Mouse (Mus musculus): ENCODE results near the gene Mov10.
"Not testable (repeated sequence)": the region's sequence is repeated elsewhere in the genome, so short reads cannot be mapped to it uniquely, and the experiment has no call there.

Mov10 gene

DNA sequence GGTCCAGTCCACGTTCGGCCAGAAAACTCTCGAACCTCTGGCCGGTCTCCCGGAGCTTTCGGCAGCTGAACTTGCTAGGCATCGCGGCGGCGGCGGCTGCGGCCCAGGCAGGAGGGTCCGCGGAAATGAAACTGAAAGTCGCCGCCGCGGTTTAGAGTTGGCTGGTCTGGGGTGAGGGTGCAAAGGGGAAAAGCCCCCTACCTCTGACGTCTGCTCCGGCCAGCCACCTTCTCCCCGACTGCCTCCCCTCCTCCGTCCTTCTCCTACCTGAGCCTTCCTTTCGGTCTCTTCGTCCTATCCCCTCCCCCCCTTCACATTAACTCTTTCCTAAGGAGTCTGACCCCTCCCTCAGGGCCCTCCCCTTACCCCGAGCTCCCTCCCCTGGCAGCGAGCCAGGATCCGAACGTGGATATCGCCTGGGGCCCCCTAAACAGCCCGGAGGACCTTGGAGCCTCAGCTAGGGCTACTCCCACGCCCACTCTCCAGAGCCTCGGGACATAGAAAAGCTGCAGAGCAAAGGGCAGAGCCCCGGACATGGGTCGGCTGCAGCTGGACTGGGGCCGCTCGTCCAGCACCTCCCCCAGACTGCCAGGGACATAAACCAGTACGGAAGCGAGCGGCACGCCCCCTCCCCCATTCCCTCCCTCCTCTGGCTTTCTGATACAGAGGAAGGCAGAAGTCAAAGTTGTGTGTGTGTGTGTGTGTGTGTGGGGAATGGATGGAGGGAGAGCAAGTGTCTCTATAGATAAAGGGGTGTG is at the start of gene Mov10:
Gene Mov10, minus strand, starts transcription at position 573 of the 758 bp plus-strand sequence.
- peak; percentile 91 for DNase-seq

DNA sequence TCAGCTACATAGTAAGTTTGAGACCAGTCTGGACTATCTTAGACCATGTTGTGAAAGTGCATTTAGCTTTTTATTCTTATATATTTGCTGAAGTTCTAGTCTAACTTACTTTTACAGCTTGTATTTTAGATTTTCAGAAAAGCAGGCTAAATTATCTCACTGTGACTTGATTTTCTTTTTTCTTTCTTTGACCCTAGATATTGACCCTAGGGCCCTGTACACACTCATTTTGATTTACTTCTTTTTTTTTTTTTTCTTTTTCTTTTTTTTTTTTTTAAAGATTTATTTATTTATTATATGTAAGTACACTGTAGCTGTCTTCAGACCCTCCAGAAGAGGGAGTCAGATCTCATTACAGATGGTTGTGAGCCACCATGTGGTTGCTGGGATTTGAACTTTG is 48.3 kb upstream of the Mov10 start:
- not testable (repeated sequence) for DNase-seq

GRCm38 (mm10) chr3:104865341-104865788 is 47.0 kb upstream of the Mov10 start:
- DNase-seq, result no peak

GRCm38 (mm10) chr3:104864651-104865340 is 46.4 kb upstream of the Mov10 start:
- DNase-seq, result peak; percentile 95

DNA sequence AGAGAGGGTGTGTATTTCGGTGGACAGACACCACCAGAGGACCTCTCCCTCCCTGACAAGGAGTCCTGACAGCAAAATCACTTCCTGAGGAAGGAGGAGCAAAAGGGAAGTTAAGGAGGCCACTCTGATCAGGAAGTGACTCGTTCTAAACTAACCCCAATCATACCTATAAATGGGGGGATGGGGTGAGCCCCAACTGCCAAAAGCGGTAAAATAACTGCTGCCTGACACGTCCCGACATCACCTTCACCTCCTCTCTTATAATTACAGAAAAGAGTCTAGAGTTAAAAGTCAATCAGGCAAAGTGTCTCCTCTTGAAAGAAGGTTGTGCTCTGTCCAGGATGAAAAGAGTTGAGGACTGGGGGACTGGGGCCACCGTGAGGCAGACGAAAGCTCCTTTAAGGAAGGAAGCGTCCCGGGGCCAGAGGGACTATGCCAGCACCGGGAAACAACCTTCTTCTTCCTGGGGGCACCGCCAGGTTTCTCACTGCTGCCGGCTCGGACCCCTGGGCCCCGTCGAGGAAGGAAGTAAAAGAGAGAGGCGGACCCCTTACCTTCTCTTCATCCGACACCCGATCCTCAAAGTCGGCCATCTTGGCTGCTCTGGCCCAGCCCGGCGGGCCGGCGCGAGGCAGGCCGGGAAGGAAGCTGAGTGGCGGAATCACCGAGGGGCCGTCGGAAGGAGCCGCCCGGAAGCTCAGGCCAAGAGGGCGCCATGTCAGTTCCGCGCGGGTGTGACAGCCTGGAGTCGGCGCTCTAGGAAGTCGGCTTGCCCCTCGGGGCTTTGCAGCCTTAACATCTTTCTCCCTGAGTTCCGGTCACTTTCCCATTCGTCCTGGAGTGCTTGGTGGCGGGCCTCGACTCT is 45.7 kb upstream of the Mov10 start, which contains the start of the genes St7l and Capza1:
Gene St7l, plus strand, starts transcription at position 220 of the 865 bp plus-strand sequence.
Gene Capza1, minus strand, starts transcription at position 720 of the 865 bp plus-strand sequence.
- peak; percentile 95 for DNase-seq

DNA sequence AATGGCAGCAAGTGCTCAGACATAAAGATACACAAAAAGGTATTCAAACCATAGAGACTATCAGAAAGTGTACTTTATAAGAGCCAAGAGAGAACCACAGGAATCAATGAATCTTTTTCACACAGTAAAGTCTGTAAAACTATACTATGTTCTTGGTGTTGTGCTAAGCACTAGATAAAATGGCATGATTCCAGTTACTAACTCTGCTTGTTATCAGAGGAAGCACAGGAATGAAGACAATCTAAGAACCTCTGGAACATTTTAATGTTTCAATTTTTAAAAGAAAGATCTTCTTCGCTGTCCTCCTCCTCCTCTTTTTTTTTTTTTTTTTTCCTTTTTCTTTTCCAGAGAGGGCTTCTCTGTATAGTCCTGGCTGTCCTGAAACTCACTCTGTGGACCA is 40.2 kb upstream of the Mov10 start:
- no peak for DNase-seq

GRCm38 (mm10) chr3:104856106-104856505 is 37.7 kb upstream of the Mov10 start:
- DNase-seq, result no peak

DNA sequence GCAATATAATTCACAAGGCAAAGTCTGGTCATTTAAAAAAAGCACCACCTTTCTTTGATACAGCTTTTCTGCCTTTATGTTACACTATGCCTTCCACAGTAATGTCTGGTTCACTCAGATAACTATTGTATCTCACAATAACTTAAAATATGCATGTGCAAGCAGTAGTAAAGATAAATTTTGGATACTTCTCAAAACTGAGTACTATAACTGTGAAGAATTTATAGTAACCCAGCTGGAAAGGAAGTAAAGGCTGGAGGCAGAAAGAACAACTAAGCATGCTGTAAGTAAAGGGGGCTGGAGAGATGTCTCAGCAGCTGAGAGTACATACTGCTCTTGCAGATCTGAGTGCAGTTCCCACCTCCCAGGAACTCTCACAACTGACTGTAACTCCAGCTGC is 36.5 kb upstream of the Mov10 start:
- DNase-seq, result no peak

DNA sequence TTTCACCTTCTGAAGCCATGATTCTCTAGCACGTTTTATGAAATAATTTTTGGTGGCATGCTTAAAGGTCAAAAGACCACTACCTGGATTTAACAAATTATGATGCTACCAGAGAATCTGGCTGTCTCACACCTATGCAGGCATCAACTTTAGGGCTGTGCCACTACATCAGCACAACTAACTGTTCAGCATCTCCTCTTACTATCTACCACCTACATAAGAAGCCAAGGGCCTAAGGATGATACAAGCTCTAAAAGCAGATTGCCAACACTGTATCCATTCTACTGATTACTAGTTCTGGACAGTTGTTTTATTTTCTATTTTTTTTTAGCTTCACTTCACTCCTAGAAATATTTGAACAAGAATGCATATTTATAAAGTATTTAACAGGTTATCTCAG is 36.1 kb upstream of the Mov10 start:
- no peak for DNase-seq

DNA sequence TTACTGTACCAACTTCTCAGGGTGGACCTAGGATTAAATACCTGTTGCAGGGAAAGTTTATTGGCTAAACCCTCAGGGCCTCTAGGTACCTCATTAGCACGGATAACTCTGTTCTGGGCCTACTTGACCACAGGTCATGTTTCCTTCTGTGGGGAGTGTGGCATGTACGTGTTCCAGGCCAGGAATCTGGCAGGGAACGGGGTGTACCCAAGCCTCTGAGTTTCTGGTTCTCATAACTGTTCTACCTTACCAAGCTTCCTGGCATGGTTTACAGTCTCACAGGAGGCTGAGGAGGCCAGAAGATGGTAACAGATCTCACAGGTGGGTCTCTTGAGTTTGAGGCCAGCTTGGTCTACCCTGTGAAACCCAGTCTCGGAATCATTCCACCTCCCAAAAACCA is 28.2 kb upstream of the Mov10 start:
- DNase-seq, result no peak

DNA sequence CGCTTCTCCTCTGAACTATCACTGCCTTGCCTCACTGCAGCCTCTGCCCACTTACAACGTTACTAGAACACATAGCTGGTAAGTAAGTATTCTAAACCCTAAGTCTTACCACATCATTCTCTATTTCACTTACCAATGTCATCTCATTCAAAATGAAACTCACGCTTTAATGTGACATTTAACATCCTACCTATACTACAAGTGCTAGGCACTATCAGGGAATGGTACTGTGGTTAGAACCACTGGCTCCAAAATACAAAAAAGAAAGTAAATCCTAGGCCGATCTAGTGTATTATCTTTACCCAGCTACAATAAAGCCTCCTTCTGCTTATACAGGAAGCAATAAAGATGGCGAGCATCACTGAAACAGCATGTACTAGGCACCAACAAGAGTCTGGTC is 22.7 kb upstream of the Mov10 start:
- DNase-seq, result no peak

- no peak for DNase-seq
Measured at GRCm38 (mm10) chr3:104835797-104836196, 17.4 kb upstream of the Mov10 start.

DNA sequence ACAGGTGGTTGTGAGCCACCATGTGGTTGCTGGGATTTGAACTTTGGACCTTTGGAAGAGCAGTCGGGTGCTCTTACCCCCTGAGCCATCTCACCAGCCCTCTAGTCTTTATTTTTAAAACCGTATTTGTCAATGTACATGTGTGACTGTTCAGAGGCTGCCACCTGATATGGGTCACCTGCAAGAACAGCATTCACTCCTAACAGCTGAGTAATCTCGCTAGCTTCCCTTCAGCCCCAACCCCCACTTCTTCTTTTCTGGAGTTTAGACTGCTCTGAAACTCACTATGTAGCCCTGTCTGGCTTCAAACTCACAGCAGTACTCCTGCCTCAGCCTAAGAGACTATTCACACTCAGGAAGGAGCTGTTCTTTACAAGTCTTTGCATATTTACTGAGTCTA is 4.0 kb upstream of the Mov10 start:
- DNase-seq, result no peak

DNA sequence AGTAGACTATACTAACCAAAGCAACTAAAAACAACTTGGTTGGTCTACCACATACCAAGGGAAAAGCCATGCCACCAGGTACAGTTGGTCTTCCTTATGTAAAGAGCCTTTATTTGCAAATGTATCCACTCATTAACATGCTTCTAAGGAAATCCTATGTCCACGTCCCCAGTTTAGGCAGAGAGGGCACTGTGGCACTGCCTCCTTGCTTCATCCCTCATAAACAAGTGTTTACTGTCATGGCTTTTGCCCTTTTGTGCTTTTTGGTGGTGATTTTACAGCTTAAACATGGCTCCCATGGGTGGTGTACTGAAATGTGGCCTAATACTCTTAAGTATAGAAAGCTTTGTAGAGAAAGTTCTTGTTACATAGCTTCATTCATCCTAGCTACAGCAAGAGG is 2.1 kb upstream of the Mov10 start:
- no peak for DNase-seq

- no peak for DNase-seq
Measured at GRCm38 (mm10) chr3:104818749-104819134, 379 bp upstream of the Mov10 start.

GRCm38 (mm10) chr3:104817481-104817990 is 827 bp downstream of the Mov10 start:
- peak; percentile 82 for DNase-seq

GRCm38 (mm10) chr3:104816130-104816529 is 2.2 kb downstream of the Mov10 start:
- DNase-seq, result peak; percentile 23

GRCm38 (mm10) chr3:104815346-104815745 is 3.0 kb downstream of the Mov10 start:
- no peak for DNase-seq

DNA sequence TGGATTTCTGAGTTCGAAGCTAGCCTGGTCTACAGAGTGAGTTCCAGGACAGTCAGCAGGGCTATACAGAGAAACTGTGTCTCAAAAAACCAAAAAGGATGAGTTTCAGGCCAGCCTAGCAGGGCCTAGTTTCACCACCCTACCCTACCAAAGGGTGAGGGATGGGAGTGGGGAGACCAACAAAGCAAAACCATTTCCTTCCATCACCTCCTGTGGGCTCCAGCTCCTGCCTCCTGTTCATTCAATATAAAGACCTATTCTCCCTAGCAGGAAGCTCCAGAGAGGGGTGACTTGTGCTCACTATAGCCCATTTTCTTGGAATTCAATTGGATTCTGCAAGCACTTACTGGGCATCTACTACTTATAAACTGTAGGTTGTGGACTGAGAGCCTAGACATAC is 3.6 kb downstream of the Mov10 start:
- DNase-seq, result no peak

DNA sequence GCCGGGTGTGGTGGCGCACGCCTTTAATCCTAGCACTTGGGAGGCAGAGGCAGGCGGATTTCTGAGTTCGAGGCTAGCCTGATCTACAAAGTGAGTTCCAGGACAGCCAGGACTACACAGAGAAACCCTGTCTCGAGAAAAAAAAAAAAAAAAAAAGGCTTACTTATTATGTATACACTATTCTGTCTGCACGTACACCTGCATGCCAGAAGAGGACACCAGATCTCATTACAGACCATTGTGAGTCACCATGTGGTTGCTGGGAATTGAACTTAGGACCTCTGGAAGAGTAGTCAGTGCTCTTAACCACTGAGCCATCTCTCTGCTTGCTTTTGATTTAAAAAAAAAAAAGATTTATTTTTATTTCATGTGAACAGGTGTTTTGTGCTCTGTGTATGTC is 5.1 kb downstream of the Mov10 start:
- DNase-seq, result not testable (repeated sequence)

GRCm38 (mm10) chr3:104812254-104812653 is 6.1 kb downstream of the Mov10 start:
- no peak for DNase-seq

GRCm38 (mm10) chr3:104811752-104812151 is 6.6 kb downstream of the Mov10 start:
- no peak for DNase-seq

- DNase-seq, result peak; percentile 33
Measured at GRCm38 (mm10) chr3:104805539-104805938, 12.8 kb downstream of the Mov10 start.
